8 mouse cellular contexts compared by ENCODE assay signal in the genomic region with DNA sequence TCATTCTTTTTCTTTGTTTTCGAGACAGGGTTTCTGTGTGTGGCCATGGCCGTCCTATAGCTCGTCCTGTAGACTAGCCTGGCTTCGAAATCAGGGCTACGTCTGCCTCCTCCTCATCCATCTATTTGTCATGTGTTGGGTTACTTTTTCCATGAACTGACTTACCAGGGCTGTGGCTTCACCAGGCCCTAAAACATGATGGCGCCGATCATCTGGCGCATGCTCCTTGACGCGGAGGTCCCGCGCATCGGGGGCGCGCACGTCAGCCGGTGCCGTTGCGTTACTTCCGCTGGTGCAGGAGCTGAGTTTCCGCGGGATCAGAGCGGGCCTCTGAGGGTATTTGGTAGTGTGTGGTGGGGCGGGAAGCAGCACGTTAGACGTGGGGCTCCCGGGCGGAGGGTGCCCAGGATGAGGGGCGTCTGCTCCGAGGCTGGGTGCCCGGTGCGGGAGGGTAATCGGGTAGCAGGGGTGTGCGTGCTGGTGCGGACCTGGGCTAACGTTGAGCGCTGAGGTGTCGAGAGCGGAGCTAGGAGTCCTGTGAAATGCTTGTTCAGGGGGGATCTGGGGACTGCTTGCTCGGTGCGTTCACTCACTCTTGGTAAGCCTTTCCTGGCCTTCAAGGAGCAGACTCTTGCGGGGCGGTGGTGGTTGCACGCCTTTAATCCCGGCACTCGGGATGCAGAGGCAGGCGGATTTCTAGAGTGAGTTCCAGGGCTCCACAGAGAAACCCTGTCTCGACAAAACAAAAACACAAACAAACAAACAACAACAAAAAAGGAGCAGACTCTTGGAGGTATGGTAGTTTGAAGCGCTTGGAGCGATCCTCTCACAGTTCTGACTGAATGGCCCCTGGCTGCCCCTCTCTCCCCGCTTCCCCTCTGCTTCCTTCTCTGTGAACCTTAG. TPM values are rescaled to one million over a fixed set of nuclear protein-coding genes. Genes with fewer than 3 reads are reported as not detected.
DNase-seq lines count a peak whose midpoint lies in the region; ATAC-seq lines count a peak whose summit lies in the region.
"Not testable (repeated sequence)": the region's sequence is repeated elsewhere in the genome, so short reads cannot be mapped to it uniquely, and the experiment has no call there.

A gene (minus strand): TSS at position 226 of the 903 bp plus-strand sequence.

- peak within 1 kb of the TSS; percentile 58; the same call in 1 of the 2 replicates for H3K9ac ChIP-seq in embryonic facial prominence, embryonic 13.5 days
- H3K9ac ChIP-seq in limb, embryonic 11.5 days (ENCODE audit: low read length): peak within 1 kb of the TSS; percentile 30; the same call in 1 of the 2 replicates

- not testable (repeated sequence) for H3K9me3 ChIP-seq in embryonic facial prominence, embryonic 13.5 days; heart, embryonic 10.5 days; limb, embryonic 11.5 days (ENCODE audit: control insufficient read depth, low read length)

- H3K4me2 ChIP-seq in embryonic facial prominence, embryonic 13.5 days: peak within 1 kb of the TSS; percentile 54
- H3K4me2 ChIP-seq in limb, embryonic 11.5 days (ENCODE audit: low read depth, severe bottlenecking): peak within 1 kb of the TSS; percentile 32

- WGBS in embryonic facial prominence, embryonic 13.5 days: 4% methylated on average over 42 of the region's 51 CpGs
- WGBS in heart, embryonic 10.5 days: 5% methylated on average over 40 of the region's 51 CpGs
- WGBS in limb, embryonic 11.5 days: 4% methylated on average over 32 of the region's 51 CpGs

- peak within 1 kb of the TSS; percentile 71; the same call in 1 of the 2 replicates for H3K27ac ChIP-seq in embryonic facial prominence, embryonic 13.5 days
- H3K27ac ChIP-seq in heart, embryonic 10.5 days: peak within 1 kb of the TSS; percentile 79; the same call in 1 of the 2 replicates
- not testable (repeated sequence) for H3K27ac ChIP-seq in limb, embryonic 11.5 days (replicated peaks; ENCODE audit: low read depth, low read length)

- peak within 1 kb of the TSS; percentile 42 for H3K4me3 ChIP-seq in embryonic facial prominence, embryonic 13.5 days
- H3K4me3 ChIP-seq in heart, embryonic 10.5 days: peak within 1 kb of the TSS; percentile 51
- peak within 1 kb of the TSS; percentile 30 for H3K4me3 ChIP-seq in limb, embryonic 11.5 days (ENCODE audit: low read depth, low read length)

- peak; percentile 76; the same call in 1 of the 2 replicates for ATAC-seq in embryonic facial prominence, embryonic 13.5 days (ENCODE audit: insufficient number of reproducible peaks, insufficient read depth, low FRiP score, low TSS enrichment, low read depth)
- ATAC-seq in limb, embryonic 11.5 days (ENCODE audit: insufficient number of reproducible peaks, low FRiP score, low TSS enrichment, low read depth): peak; percentile 67

- DNase-seq in B cell, adult 2 months: peak; percentile 54 to 67
- DNase-seq in adrenal gland, postnatal 14 days: peak; percentile 12
- DNase-seq in heart, embryonic 10.5 days (ENCODE audit: low spot score): not testable (repeated sequence)
- peak; percentile 64 for DNase-seq in kidney, adult 18-20 months
- DNase-seq in limb, embryonic 11.5 days (ENCODE audit: low spot score): peak; percentile 63
- peak; percentile 22 for DNase-seq in mesoderm, embryonic 11.5 days (ENCODE audit: low read depth, low spot score)
- DNase-seq in spleen, adult 12 weeks (ENCODE audit: low spot score): peak; percentile 50

- H3K4me1 ChIP-seq in embryonic facial prominence, embryonic 13.5 days; heart, embryonic 10.5 days; limb, embryonic 11.5 days (ENCODE audit: control insufficient read depth, insufficient read depth, low read length): not testable (repeated sequence)

- H3K27me3 ChIP-seq in embryonic facial prominence, embryonic 13.5 days; heart, embryonic 10.5 days (ENCODE audit: insufficient read depth, poor library complexity, severe bottlenecking); limb, embryonic 11.5 days (ENCODE audit: control insufficient read depth, insufficient read depth, low read length): not testable (repeated sequence)

- H3K36me3 ChIP-seq in embryonic facial prominence, embryonic 13.5 days; heart, embryonic 10.5 days; limb, embryonic 11.5 days (ENCODE audit: control insufficient read depth, insufficient read depth, low read length): not testable (repeated sequence)

RNA-seq across cellular contexts. Expression of the gene that starts here (rescaled TPM):
- 7.5 and 15.1 TPM in 2 replicates for total RNA-seq in adrenal gland, postnatal 14 days (2021)
- 16.9 and 19.7 TPM in 2 replicates for polyA plus RNA-seq in embryonic facial prominence, embryonic 13.5 days (2015; fragmentation: Nextera tagmentation; extraction: Ambion mirVana)
- polyA plus RNA-seq in heart, embryonic 10.5 days (2016; fragmentation: Nextera tagmentation; extraction: Ambion mirVana): 11.8 and 15.8 TPM in 2 replicates
- polyA plus RNA-seq in limb, embryonic 11.5 days (2014; fragmentation: Nextera tagmentation; extraction: Ambion mirVana): 28.7 and 31.0 TPM in 2 replicates
